20 mouse cellular contexts compared by ENCODE assay signal in genomic region chr4:145231732-145232131, GRCm38 (mm10). TPM values are rescaled to one million over a fixed set of nuclear protein-coding genes. Genes with fewer than 3 reads are reported as not detected.
DNase-seq lines count a peak whose midpoint lies in the region; ATAC-seq and TF ChIP-seq lines count a peak whose summit lies in the region.
"Had no signal": no experiment of that assay in that cellular context is flagged by ENCODE, and none has a peak within 500 bp of the region (broad histone marks: within the 10 kb centered on the region; RNA-seq: fewer than 3 reads in every experiment).

No protein-coding gene starts in this region.

- WGBS in kidney, embryonic 14.5 days = 92% methylated on average over 5 of the region's 5 CpGs
- WGBS in kidney, embryonic 15.5 days = 85% methylated on average over 5 of the region's 5 CpGs
- WGBS in stomach, postnatal 0 days = 86% methylated on average over 5 of the region's 5 CpGs

- peak overlapping the region; percentile 43 for H3K27ac ChIP-seq in gastrocnemius, adult 2 months
- no peak overlapping the region for H3K27ac ChIP-seq in kidney, embryonic 14.5 days (ENCODE audit: low read depth, low read length)
- H3K27ac ChIP-seq in kidney, embryonic 15.5 days = no peak overlapping the region
- H3K27ac ChIP-seq in bone marrow macrophage, adult 2 months (ENCODE audit: insufficient read depth, low read depth, low read length) = peak overlapping the region; percentile 69
- H3K27ac ChIP-seq in stomach, postnatal 0 days (replicated peaks) = no peak overlapping the region
- H3K27ac ChIP-seq: embryonic facial prominence, embryonic 10.5 days; forebrain, embryonic 13.5 days; hindbrain, embryonic 13.5 days; hindbrain, postnatal 0 days had no signal

- no peaks in the 10 kb centered on the region for H3K27me3 ChIP-seq in kidney, embryonic 14.5 days (ENCODE audit: control insufficient read depth, insufficient read depth, low read length)
- no peaks in the 10 kb centered on the region for H3K27me3 ChIP-seq in kidney, embryonic 15.5 days
- H3K27me3 ChIP-seq in stomach, postnatal 0 days (ENCODE audit: control insufficient read depth, insufficient read depth, low read length) = no peaks in the 10 kb centered on the region
- H3K27me3 ChIP-seq: forebrain, embryonic 13.5 days; hindbrain, embryonic 13.5 days had no signal

- TF ChIP-seq CTCF in gastrocnemius, adult 2 months (IDR thresholded peaks at IDR 0.05) = no peak
- TF ChIP-seq CTCF in bone marrow macrophage, adult 2 months (IDR thresholded peaks at IDR 0.05; ENCODE audit: low read depth, low read length) = no peak
- no peak for TF ChIP-seq CTCF in stomach, postnatal 0 days (IDR thresholded peaks at IDR 0.05; ENCODE audit: low read depth)

- H3K4me1 ChIP-seq in kidney, embryonic 14.5 days (ENCODE audit: control insufficient read depth, insufficient read depth, low read length) = no peaks in the 10 kb centered on the region
- H3K4me1 ChIP-seq in kidney, embryonic 15.5 days = no peaks in the 10 kb centered on the region
- peaks cover 70% of the 10 kb centered on the region for H3K4me1 ChIP-seq in bone marrow macrophage, adult 2 months (ENCODE audit: control insufficient read depth, insufficient read depth, low read length)
- no peaks in the 10 kb centered on the region for H3K4me1 ChIP-seq in stomach, postnatal 0 days (replicated peaks; ENCODE audit: control insufficient read depth, insufficient read depth)
- H3K4me1 ChIP-seq: forebrain, embryonic 13.5 days; hindbrain, embryonic 13.5 days had no signal

- intact Hi-C loops in gastrocnemius, adult 2 months (cut with DNase I) = no loop called here

- no peak for TF ChIP-seq EP300 in stomach, postnatal 0 days (optimal IDR thresholded peaks at IDR 0.05)

- no peaks in the 10 kb centered on the region for H3K36me3 ChIP-seq in kidney, embryonic 14.5 days (ENCODE audit: control insufficient read depth, insufficient read depth, low read length)
- no peaks in the 10 kb centered on the region for H3K36me3 ChIP-seq in kidney, embryonic 15.5 days
- no peaks in the 10 kb centered on the region for H3K36me3 ChIP-seq in stomach, postnatal 0 days (ENCODE audit: control insufficient read depth, insufficient read depth, low read length)
- H3K36me3 ChIP-seq: embryonic facial prominence, embryonic 10.5 days; G1E; hindbrain, embryonic 13.5 days had no signal

- H3K4me2 ChIP-seq in kidney, embryonic 14.5 days (replicated peaks; ENCODE audit: low read depth, low read length) = no peak overlapping the region
- H3K4me2 ChIP-seq in kidney, embryonic 15.5 days = no peak overlapping the region
- H3K4me2 ChIP-seq in stomach, postnatal 0 days (replicated peaks; ENCODE audit: low read depth) = no peak overlapping the region
- H3K4me2 ChIP-seq: forebrain, embryonic 13.5 days; hindbrain, embryonic 13.5 days had no signal

- H3K4me3 ChIP-seq in gastrocnemius, adult 2 months = no peak overlapping the region
- H3K4me3 ChIP-seq in kidney, embryonic 14.5 days (ENCODE audit: low read length) = no peak overlapping the region
- no peak overlapping the region for H3K4me3 ChIP-seq in kidney, embryonic 15.5 days (replicated peaks)
- no peak overlapping the region for H3K4me3 ChIP-seq in bone marrow macrophage, adult 2 months (ENCODE audit: insufficient read depth, low read length)
- H3K4me3 ChIP-seq in stomach, postnatal 0 days (ENCODE audit: low read depth, low read length) = no peak overlapping the region
- H3K4me3 ChIP-seq: embryonic facial prominence, embryonic 10.5 days; forebrain, embryonic 13.5 days; hindbrain, embryonic 13.5 days had no signal

- no peak for TF ChIP-seq POLR2A in bone marrow macrophage, adult 2 months (IDR thresholded peaks at IDR 0.05; ENCODE audit: borderline replicate concordance, low read depth, low read length)

- no peak overlapping the region for H3K9ac ChIP-seq in kidney, embryonic 14.5 days (ENCODE audit: low read depth, low read length)
- H3K9ac ChIP-seq in kidney, embryonic 15.5 days = no peak overlapping the region
- no peak overlapping the region for H3K9ac ChIP-seq in stomach, postnatal 0 days (ENCODE audit: low read length)
- H3K9ac ChIP-seq: forebrain, embryonic 13.5 days; forebrain, postnatal 0 days; hindbrain, embryonic 13.5 days had no signal

- 0 out of 2 replicates have a peak, but pooled peaks have one; percentile 16 for ATAC-seq in kidney, embryonic 14.5 days (ENCODE audit: low FRiP score, low TSS enrichment)
- ATAC-seq in kidney, embryonic 15.5 days (replicated peaks; ENCODE audit: low FRiP score) = no peak
- peak; percentile 66 for ATAC-seq in stomach, postnatal 0 days (ENCODE audit: low FRiP score, low TSS enrichment)
- ATAC-seq: CD4-positive, CD25-positive, alpha-beta regulatory T cell, adult 4 months; forebrain, embryonic 13.5 days; forebrain, postnatal 0 days; hindbrain, postnatal 0 days had no signal

- no peaks in the 10 kb centered on the region for H3K9me3 ChIP-seq in kidney, embryonic 14.5 days (ENCODE audit: control insufficient read depth, low read length)
- no peaks in the 10 kb centered on the region for H3K9me3 ChIP-seq in kidney, embryonic 15.5 days (replicated peaks)
- H3K9me3 ChIP-seq in stomach, postnatal 0 days (ENCODE audit: control insufficient read depth, low read length) = no peaks in the 10 kb centered on the region
- H3K9me3 ChIP-seq: embryonic facial prominence, embryonic 10.5 days; forebrain, embryonic 13.5 days; hindbrain, embryonic 13.5 days had no signal

- no peak for DNase-seq in gastrocnemius, adult 2 months
- no peak for DNase-seq in gastrocnemius, postnatal 10 days
- no peak for DNase-seq in stomach, postnatal 0 days (ENCODE audit: low spot score)
- DNase-seq in right cerebral cortex, adult 18-20 months = no peak
- DNase-seq: adrenal gland, adult 8-10 months; adrenal gland, postnatal 36 days; B cell, adult 2 months; cerebellum, adult 11-12 months; cerebellum, adult 9-11 months; forebrain, postnatal 0 days; heart, postnatal 10 days had no signal

RNA-seq across cellular contexts. Expression of gene Tnfrsf1b, which starts 14.9 kb away (rescaled TPM):
- 1 to 10 TPM; 2.5 to 3.0 TPM for total RNA-seq in gastrocnemius, adult 2 months (2021)
- total RNA-seq in gastrocnemius, postnatal 10 days (2021) = 1 to 10 TPM; 4.4 to 5.8 TPM
- polyA plus RNA-seq in kidney, embryonic 14.5 days (2014; fragmentation: Nextera tagmentation; extraction: Ambion mirVana) = 0.97 and 3.0 TPM in 2 replicates
- polyA plus RNA-seq in kidney, embryonic 15.5 days (2015; fragmentation: Nextera tagmentation; extraction: Ambion mirVana) = 3.2 and 3.5 TPM in 2 replicates
- 181 and 222 TPM in 2 replicates for polyA plus RNA-seq in bone marrow macrophage, adult 2 months (2012; ENCODE audit: insufficient read depth, insufficient read length, missing spikeins)
- 5.4 and 6.0 TPM in 2 replicates for polyA plus RNA-seq in stomach, postnatal 0 days (2015; fragmentation: Nextera tagmentation; extraction: Ambion mirVana)
- total RNA-seq: G1E had no signal
- polyA plus RNA-seq: G1E had no signal

RNA-seq across cellular contexts. Expression of gene Vps13d, which starts 36.9 kb away (rescaled TPM):
- total RNA-seq in gastrocnemius, adult 2 months (2021) = 10 to 100 TPM; 35.6 to 37.0 TPM
- 10 to 100 TPM; 26.3 to 27.2 TPM for total RNA-seq in gastrocnemius, postnatal 10 days (2021)
- 10.1 and 12.6 TPM in 2 replicates for polyA plus RNA-seq in kidney, embryonic 14.5 days (2014; fragmentation: Nextera tagmentation; extraction: Ambion mirVana)
- polyA plus RNA-seq in kidney, embryonic 15.5 days (2015; fragmentation: Nextera tagmentation; extraction: Ambion mirVana) = 9.9 and 10.1 TPM in 2 replicates
- 37.4 and 44.8 TPM in 2 replicates for polyA plus RNA-seq in bone marrow macrophage, adult 2 months (2012; ENCODE audit: insufficient read depth, insufficient read length, missing spikeins)
- polyA plus RNA-seq in stomach, postnatal 0 days (2015; fragmentation: Nextera tagmentation; extraction: Ambion mirVana) = 7.2 and 8.1 TPM in 2 replicates

Comparison
In these comparisons a context has a peak if more than half of its experiments do, and no peak if none do; other contexts are left out.
1. H3K27ac ChIP-seq: peak in gastrocnemius, adult 2 months (single experiment) and bone marrow macrophage, adult 2 months (single experiment); none in kidney, embryonic 14.5 days (single experiment), kidney, embryonic 15.5 days (single experiment) and stomach, postnatal 0 days (single experiment).
2. RNA of gene Tnfrsf1b, which starts 14.9 kb away (polyA plus RNA-seq): 181 to 222 TPM in bone marrow macrophage, adult 2 months; 5.4 to 6.0 TPM in stomach, postnatal 0 days, 3.2 to 3.5 TPM in kidney, embryonic 15.5 days and 0.97 to 3.0 TPM in kidney, embryonic 14.5 days; every median in the first group is over 10 times any median in the second.